Mouse (Mus musculus) retina, postnatal 7 days (tissue): Measurements from ENCODE around the gene Atp7a.
A peak's percentile ranks its signal among the peaks of the same experiment; 100 is the strongest.
"Not testable (repeated sequence)": the region's sequence is repeated elsewhere in the genome, so short reads cannot be mapped to it uniquely, and the experiment has no call there.

ENCODE experiments used
- DNase-seq: peaks from one replicate; pipeline ENCODE4 v3.0.0-alpha.2; 2012; ENCODE audit warnings: low read depth, low spot score

The Atp7a gene

DNA sequence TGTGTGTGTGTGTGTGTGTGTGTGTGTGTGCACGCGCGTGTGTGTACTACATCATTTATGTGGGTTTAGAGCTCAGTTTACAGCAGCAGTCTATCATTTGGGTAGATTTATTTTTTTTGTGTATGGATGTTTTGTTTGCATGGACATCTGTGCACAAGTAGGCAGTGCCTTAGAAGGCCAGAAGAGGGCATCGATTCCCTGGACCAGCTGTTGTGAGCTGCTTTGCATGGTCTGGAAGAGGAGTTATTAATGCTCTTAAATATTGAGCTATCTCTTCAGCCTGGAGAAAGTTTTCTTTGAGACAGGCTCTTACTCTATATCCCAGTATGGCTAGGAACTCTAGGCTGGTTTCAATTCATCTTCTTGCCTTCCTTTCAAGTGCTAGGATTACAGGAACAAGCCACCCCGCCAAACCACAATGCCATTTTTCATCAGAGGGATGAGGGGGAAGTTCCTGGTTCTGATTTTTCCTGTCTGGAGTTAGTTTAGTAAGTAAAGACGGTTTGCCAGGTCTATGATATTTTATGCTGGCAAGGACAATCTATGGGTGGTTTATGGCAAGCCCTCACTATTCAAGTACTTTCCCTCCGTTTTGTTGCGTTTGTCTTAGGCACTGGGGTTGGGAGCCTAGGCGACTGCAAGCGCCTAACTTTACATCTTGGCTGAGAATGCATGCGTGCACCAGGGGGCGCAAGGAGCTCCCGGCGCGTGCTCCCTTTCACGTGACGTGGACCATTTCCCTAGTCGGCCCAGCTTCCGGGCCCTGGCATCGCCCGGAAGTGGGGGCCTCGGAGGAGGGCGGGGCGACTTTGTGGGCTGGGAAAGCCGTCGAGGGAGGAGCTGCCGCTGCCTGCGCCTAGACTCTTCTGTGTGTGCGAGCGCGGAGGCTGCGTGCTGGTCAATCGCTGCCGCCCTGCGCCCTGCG is at the start of gene Atp7a:
Atp7a (plus strand) TSS at position 859 of the 925 bp plus-strand sequence.
- DNase-seq, result peak; percentile 80

DNA sequence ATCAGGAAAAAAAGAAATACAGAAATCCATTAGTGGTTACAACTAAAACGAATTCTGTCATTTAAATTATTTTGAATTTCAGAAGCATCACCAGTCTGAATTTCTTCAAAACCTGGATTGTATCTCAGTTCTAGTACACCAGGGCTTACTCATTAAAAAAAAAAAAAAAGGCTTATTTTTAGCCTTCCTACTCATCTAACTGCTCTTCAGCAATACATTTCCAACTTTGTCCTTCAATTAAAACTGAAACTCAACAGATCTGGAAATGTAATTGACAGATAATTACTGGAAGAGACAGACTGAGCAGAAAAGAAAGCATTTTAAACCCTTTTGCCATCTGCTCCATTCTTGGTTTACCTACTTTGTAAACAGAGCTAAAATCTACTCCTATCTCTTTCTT is 25.5 kb upstream of the Atp7a start:
- no peak for DNase-seq

DNA sequence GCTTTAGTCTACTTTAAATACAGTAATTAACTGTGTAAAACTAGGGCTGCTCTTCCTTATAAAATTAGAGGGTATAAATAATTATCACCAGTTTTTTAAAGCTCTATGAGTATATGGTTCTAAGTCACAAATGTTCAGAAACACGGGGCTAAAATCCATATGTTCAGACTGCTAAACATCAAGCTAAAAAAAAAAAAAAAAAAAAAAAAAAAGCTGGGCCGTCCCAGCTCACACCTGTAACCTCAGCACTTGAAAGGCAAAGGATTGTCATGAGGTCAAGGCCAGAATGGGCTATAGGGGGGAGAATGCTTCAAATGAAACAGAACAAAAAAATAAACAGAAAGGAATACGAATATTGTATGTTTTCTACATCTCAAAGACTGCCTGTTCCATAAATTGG is 16.3 kb upstream of the Atp7a start:
- no peak for DNase-seq

DNA sequence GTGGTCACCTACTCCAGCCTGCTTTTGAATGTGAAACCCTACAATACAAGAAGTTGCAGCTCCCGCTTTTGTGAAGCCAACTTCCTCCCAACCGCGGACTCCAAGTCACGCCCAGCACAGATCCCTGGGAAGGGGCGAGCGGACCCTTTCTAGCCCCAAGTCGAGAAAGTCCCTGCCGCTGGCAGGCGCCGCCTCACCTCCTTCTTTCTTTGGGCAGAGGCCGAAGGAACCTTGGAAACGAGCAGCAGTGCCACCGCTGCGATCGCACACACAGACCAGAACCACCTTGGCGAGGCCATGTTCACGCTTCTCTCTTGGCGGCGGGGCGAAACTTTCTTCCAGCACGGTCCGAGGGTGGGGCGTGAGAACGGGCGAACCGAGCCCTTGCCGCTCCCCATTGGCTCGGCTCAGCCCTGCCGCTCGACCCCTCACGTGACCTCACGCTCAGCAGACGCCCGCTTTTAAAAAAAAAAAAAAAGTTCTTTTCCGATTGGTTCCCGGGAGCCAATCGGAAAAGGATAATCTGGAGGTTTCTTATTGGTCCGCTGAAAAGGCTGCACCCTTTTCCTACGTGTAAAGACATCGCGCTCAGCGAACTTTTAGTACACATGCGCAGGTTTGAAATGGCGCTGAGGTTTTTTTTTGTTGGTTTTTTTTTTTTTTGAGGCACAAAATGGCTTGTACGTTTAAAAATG is 15.5 kb upstream of the Atp7a start, which contains the start of gene Magt1:
Magt1 (minus strand) TSS at position 442 of the 695 bp plus-strand sequence.
- DNase-seq, result peak; percentile 73

DNA sequence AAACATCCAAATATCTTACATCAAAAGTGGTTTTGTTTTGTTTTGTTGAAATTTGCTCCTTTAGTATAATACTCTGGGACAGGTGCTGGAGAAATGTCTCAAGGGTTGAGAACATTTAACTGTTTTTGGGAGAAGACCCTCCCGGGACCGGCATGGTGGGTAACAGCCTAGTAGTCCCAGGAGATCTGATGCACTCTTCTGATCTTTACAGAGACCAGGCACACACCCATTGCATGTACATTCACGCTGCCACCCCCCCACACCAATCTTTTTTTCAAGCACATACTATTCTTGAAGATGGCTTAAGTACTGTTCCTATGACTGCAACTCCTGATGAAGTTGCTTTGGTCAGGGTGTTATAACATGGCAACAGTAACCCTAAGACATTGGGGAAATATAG is 14.5 kb upstream of the Atp7a start:
- DNase-seq, result no peak

DNA sequence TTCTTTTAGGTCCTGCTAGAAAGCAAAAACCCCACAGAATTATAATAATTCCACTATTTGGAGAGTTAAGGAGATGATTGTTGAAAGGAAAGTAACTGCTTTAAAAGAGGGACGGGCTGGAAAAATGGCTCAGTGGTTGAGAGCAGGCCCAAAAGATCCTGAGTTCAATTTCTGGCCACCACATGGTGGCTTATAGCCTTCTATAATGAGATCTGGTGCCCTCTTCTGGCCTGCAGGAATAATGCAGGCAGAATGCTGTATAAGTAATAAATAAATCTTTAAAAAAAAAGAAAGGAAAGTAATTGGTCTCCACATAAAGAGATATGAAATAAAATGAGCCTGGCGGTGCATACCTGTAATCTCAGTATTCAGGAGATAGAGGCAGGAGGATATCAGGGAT is 13.9 kb upstream of the Atp7a start:
- no peak for DNase-seq

DNA sequence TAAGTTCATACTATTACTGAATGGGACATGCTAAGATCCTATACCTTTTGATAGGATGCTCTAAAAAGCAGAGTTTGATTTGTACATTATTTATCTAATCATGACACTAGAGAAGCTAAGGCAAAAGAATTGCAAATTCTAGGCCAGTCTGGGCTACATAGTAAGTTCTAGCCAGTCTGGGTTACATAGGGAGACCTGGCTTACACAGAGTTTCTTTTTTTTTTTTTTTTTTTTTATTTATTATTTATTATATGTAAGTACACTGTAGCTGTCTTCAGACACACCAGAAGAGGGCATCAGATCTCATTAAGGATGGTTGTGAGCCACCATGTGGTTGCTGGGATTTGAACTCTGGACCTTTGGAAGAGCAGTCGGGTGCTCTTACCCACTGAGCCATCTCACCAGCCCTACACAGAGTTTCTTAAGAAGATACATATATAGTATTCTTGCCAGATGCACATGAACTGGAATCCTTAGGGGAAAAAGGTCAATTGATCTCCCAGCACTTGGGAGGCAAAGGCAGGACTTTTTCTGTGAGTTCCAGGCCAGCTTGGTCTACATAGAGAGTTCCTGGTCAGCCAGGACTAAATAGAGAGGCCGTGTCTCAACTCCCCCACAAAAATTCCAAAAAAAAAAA is 12.2 kb upstream of the Atp7a start:
- not testable (repeated sequence) for DNase-seq

DNA sequence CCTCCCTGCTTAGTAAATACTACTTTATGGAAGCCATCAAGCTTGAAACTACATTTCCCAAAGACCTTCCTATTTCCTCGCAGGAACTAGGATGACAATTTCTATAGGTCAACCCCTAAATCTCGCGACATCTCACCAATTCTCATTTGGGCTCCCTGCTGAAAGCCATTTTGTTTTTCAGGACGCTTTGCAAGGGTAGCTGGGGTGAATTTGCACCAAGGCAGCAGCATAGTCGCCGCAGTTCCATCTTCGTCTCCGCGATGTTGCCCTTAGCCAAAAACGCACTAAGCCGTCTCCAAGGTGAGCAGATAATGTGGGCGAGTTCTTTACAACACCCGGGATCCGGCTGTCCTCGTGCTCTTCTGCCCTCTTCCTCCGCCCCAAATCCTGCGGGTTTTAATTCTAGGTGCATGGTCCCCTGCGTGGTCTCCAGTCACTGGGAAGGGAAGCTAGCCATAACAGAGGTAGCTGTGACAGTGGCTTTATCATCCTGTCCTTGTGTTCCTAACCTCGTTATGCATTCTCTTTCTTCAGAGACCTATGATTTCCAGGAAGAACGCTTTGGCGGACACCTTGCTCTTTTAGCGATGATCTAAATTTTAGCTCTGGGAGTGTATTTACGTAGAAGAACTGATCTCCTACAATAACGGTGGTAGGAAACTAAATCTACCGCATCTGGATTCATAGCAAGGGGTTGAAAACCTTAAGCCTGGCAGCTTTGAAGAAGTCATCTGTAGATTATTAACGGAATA is 11.3 kb upstream of the Atp7a start, which contains the start of gene Cox7b:
Cox7b (plus strand) TSS at position 130 of the 752 bp plus-strand sequence.
- peak; percentile 77 for DNase-seq

DNA sequence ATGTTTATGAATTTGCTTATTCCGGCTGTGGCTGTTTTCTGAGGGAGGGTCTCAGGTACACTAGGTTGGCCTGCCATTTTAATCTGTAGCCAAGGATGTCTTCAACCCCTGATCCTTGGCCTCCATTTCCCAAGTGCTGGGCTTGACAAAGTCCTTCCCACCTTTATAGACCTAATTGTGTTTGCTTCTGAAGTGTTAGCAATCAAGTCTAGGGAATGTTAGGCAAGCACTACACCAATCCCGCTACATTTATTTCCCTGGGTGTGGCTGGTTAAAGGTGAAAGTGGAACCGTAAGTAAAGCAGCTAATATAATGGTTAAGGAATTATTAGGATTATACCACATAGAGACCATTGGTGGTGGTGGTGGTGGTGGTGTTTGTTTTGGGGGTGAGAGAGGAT is 10.0 kb upstream of the Atp7a start:
- DNase-seq, result no peak

DNA sequence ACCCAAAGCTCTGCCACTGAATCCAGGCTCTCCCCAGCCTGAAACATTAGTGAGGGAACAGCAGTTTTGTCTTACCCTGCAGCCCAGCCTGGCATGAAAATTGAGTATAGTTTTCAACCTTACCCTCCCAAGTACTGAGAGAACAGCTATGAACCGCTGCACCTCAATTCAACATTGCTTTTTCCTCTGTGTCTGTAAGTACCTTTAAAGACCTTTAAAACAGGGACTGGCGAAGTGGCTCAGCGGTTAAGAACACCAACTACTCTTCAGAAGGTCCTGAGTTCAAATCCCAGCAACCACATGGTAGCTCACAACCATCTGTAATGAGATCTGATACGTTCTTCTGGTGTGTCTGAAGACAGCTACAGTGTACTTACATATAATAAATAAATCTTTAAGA is 9.6 kb upstream of the Atp7a start:
- DNase-seq, result no peak

DNA sequence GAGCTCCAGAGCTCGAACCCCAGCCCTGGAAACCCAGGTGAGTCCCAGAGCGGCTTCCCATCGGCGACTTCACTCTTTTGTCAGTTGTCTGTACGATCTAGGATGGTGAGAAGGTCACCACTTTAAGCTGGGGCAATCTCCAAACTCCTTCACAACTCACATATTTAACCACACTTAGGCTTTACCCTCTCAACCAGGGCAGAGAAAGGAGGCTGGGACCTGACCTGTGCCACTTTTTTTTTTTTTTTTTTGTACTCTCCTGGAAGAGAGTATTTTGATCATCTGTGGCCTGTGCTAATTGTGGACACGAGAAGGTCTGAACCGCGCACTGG is 233 bp downstream of the Atp7a start:
- DNase-seq, result no peak

DNA sequence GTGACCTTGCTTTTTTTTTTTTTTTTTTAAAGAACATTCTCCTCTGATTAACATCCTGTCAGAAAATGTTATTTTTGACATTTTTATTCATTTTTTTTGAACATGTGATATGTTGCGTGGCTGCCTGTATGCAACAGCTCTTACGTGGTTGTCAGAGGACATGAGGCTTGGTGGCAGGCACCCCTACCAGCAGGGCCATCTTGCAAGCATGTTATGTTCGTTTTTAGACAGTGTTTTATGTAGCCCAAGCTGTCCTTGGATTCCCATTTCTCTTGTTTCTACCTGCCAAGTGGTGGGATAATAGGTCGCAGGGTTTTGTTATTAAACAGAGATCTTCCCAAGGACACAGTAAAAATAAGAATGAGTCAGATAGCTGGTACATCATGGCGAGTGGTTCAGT is 3.1 kb downstream of the Atp7a start:
- no peak for DNase-seq

DNA sequence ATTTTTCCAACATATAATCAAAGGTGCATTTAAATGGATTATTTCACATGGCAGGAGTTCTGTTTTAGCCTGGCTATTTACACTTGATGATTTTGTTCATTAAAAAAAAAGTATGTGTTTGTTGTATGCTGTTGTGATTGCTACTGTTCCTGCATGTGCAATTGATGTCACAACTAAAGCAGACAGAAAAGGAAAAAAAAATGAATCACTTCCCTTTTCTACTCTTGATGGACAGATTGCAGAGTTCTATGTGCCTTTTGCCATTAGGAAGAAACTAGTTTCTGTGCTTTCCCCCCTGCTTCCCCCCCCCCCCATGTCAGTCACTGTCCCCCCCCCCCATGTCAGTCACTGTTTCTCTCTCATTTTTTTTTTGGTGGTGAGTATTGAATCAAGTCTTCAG is 4.0 kb downstream of the Atp7a start:
- DNase-seq, result no peak

DNA sequence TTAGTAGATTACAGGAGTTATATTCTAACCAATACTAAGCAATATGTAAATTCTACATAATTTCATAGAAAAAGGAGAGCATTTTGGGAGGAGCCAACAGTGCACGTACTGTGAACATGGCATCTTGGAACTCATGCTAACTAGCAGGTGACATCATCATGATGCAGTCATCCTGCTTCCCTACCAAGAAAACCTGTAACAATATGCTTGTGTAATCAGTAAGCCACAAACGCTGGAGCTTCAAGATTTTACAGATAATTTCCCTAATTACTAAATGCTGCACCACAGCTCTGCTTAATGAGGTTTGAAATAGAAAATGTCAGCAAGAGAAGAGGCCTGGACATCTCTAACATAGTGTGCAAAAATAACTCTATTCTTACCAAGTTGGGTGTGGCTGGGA is 8.7 kb downstream of the Atp7a start:
- DNase-seq, result no peak

DNA sequence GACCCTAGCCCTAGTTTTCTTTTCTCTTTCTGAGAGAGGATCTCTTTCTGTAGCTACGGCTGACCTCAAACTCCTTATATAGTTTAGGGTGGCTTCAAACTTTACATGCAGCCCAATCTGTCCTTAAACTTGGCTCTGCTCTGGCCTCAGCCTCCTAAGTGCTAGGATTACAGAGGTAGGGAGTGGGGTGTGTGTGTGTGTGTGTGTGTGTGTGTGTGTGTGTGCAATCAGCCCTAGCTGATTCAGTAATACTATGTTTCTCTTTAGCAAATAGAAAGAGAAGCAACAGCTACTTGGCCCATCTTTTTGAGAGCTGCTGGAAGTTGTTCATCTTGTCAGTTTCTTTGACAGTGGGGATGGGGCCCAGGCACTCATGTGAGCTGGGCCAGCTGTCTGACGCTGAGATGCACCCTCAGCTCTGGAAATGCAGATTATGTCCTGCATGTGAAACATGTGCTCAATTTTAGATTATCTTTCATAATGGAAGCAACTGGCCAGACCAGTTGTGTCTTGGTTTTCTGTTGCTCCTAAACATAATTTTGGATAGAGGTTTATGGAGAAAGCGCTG is 10.2 kb downstream of the Atp7a start:
- DNase-seq, result no peak

DNA sequence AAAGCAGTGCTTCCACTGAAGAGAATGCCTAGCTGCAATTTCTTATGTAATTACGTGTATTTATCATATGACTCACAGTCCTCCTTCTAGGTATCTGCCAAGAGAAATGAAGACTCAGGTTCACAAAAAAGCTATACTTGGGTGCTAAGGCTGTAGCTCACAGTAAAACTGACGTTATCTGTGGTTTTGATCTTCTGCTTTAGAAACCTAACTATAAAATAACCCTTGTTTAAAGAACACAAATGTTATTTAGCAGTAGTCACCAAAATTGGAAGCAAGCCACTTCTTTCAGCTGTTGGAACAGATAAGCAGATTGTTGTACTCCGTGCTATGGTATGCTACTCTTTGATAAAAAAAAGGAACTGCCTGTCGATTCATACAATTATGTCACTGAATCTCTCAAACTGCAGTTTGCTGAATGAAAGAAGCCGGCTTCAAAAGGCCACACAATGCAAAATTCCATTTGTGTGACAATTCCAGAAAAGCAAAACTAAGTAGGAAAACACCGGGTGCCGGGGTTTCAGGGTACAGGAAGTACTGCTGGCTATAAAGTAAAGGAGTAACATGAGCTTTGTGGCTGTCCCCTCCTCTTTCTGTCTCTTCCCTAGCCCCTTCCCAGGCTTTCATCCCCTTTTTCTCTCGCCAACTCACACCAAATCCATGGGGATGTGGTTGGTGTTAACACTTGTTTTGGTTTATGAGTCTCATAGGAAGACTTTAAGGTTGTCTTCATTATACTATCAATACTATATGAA is 17.0 kb downstream of the Atp7a start:
- DNase-seq, result no peak

DNA sequence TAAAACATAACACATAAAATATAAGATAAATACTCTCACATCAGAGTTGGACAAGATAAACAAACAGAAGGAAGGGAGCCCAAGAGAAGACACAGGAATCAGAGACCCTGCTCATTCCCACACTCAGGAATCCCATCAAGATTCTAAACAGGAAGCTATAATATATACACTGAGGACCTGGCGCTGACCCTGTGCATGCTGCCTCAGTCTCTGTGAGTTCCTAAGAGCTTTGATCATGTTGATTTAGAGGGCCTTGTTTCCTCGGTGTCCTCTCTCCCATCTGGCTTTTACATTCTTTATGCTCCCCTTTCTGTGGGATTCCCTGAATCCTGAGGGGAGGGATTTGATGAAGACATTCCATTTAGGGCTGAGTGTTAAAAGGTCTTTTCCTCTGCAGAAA is 18.4 kb downstream of the Atp7a start:
- DNase-seq, result no peak

DNA sequence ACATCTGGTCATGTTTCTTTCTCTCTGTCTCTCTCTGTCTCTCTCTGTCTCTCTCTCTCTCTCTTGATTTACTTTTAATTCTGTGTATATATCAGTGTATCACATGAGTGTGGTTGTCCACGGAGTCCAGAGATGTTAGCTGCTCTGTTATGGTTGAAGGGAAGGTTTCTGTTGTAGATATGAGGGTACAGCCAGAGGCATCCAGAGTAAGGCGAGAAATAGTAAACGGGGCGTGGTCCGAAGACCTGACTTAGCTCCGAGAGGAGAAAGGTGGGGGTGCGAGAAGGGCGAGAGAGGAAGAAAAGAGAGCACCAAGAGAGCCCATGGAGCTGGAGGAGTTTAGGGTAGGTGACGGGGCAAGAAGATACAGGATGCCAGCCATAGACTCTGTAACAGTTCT is 18.9 kb downstream of the Atp7a start:
- DNase-seq, result no peak

DNA sequence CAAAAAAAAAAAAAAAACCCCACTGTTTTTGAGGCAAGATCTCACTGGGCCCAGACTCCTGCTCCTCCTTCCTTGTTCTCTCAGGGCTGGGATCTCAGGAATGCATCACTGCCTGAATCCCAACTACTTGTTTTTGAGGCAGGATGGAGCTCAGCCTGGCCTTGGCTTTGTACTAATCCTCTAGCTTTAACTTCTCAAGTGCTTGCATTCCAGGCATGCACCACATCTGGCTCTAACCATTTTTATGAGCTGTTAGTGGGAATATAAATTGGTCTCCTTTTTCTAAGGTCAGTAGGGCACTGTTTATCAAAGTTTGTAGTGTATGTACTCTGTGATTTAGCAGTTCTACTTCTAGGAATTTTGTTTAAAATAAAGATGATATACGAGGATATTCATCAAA is 21.1 kb downstream of the Atp7a start:
- no peak for DNase-seq

DNA sequence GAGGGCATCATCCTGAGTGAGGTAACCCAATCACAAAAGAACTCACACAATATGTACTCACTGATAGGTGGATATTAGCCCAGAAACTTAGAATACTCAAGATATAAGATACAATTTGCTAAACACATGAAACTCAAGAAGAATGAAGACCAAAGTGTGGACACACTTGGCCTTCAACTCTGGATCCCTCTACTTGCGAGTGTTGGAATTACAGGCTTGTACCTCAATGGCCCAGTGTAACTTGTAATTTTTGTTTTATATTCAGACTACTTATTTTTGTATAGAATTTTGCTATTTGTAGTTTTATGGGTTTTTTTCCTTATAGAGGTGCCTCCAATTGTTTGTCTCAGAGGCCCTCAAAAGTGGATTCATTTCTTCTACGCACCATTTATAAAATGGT is 50.8 kb downstream of the Atp7a start:
- not testable (repeated sequence) for DNase-seq
